Mouse (Mus musculus): ENCODE measurements around the gene Map4k4.
A peak's percentile ranks its signal among the peaks of the same experiment; 100 is the strongest.

Map4k4 gene

GRCm38 (mm10) chr1:39900181-39901005 lies at the start of gene Map4k4:
TSS of gene Map4k4 (plus strand) at chr1:39900913.
- peak; percentile 74 for DNase-seq

- DNase-seq, result no peak
Measured at GRCm38 (mm10) chr1:39855949-39856348, 44.8 kb upstream of the Map4k4 start.

GRCm38 (mm10) chr1:39856795-39857447 lies 43.8 kb upstream of the Map4k4 start:
- DNase-seq, result peak; percentile 64

GRCm38 (mm10) chr1:39857448-39857820 lies 43.3 kb upstream of the Map4k4 start:
- peak; percentile 68 for DNase-seq

- DNase-seq, result no peak
Measured at GRCm38 (mm10) chr1:39859213-39859612, 41.5 kb upstream of the Map4k4 start.

- no peak for DNase-seq
Measured at GRCm38 (mm10) chr1:39866367-39867141, 34.2 kb upstream of the Map4k4 start.

GRCm38 (mm10) chr1:39867142-39867525 lies 33.6 kb upstream of the Map4k4 start:
- DNase-seq, result peak; percentile 59

- DNase-seq, result peak; percentile 46
Measured at GRCm38 (mm10) chr1:39867966-39868593, 32.6 kb upstream of the Map4k4 start.

- peak; percentile 62 for DNase-seq
Measured at GRCm38 (mm10) chr1:39868825-39869571, 31.7 kb upstream of the Map4k4 start.

GRCm38 (mm10) chr1:39869721-39870201 lies 31.0 kb upstream of the Map4k4 start:
- DNase-seq, result peak; percentile 54

GRCm38 (mm10) chr1:39877981-39878380 lies 22.7 kb upstream of the Map4k4 start:
- DNase-seq, result no peak

GRCm38 (mm10) chr1:39882505-39882904 lies 18.2 kb upstream of the Map4k4 start:
- DNase-seq, result no peak

GRCm38 (mm10) chr1:39884803-39885515 lies 15.8 kb upstream of the Map4k4 start:
- DNase-seq, result no peak

- no peak for DNase-seq
Measured at GRCm38 (mm10) chr1:39887997-39888396, 12.7 kb upstream of the Map4k4 start.

- DNase-seq, result no peak
Measured at GRCm38 (mm10) chr1:39889429-39889828, 11.3 kb upstream of the Map4k4 start.

GRCm38 (mm10) chr1:39889973-39890372 lies 10.7 kb upstream of the Map4k4 start:
- DNase-seq, result no peak

- DNase-seq, result no peak
Measured at GRCm38 (mm10) chr1:39893153-39893880, 7.4 kb upstream of the Map4k4 start.

GRCm38 (mm10) chr1:39895097-39895496 lies 5.6 kb upstream of the Map4k4 start:
- no peak for DNase-seq

- no peak for DNase-seq
Measured at GRCm38 (mm10) chr1:39895506-39895905, 5.2 kb upstream of the Map4k4 start.

- no peak for DNase-seq
Measured at GRCm38 (mm10) chr1:39896581-39896980, 4.1 kb upstream of the Map4k4 start.

- no peak for DNase-seq
Measured at GRCm38 (mm10) chr1:39898686-39899085, 2.0 kb upstream of the Map4k4 start.
